Mouse (Mus musculus) Patski (cell line): ENCODE results near the gene Rpl14. TPM values are rescaled to one million over a fixed set of nuclear protein-coding genes. Genes with fewer than 3 reads are reported as not detected.

Experiments used
- ATAC-seq: fragments of 100-300 bp; one replicate; pipeline ENCODE4 v1.8.0; 2021
- CTCF ChIA-PET: fragments of 350-600 bp; sonication (Branson Sonifier 250); formaldehyde crosslinking; loops from one replicate; lab custom pipeline; 2022; ENCODE audit warnings: inconsistent platforms; lab: Charles Lee
- POLR2A ChIA-PET: fragments of 350-600 bp; sonication (Branson Sonifier 250); formaldehyde crosslinking; loops from one replicate; lab custom pipeline; 2022; ENCODE audit warnings: antibody characterized with exemption, inconsistent platforms; lab: Charles Lee
- DNase-seq: peaks from one replicate; pipeline ENCODE4 v3.0.0-alpha.2; 2011; ENCODE audit warnings: low read depth, low spot score
- H3K27me3 ChIP-seq: fragments of 371-371 bp; one replicate; pipeline ENCODE4 v1.5.1; 2021
- CTCF ChIP-seq: fragments of 100-300 bp; IDR thresholded peaks from one replicate; pipeline ENCODE4 v1.5.1; 2021
- in situ Hi-C: fragments of 300-500 bp; cut with MboI; formaldehyde crosslinking; loops from 3 replicates; pipeline ENCODE4 v1.11.1; 2018; ENCODE audit warnings: low pct_unique_long_range_greater_than_20kb, mixed read lengths
- polyA plus RNA-seq: library from polyadenylated mRNA; unstranded; gene quantifications from one replicate; pipeline ENCODE4 v1.2.3, GENCODE M21; 2021

Rpl14 gene
- polyA plus RNA-seq, 1 experiment from 2014 or later = 525 TPM

- in situ Hi-C loops = no loop called here
- no peak for TF ChIP-seq CTCF
- DNase-seq (no peak), ATAC-seq (no peak)
- ChIA-PET CTCF (no interaction called here), POLR2A (no interaction called here)
- H3K27me3 ChIP-seq = peaks cover 10% of the 10 kb centered on the region
These were observed 29.0 kb upstream of the Rpl14 start for GRCm38 (mm10) chr9:120542241-120542640.

GRCm38 (mm10) chr9:120545994-120546393 is 25.2 kb upstream of the Rpl14 start:
- POLR2A ChIA-PET = no interaction called here
- TF ChIP-seq CTCF = no peak
- in situ Hi-C loops = no loop called here
- CTCF ChIA-PET = interaction anchor here (1.1 kb wide), 1 partner anchor 44 kb away, joined by 4 read pairs; no protein-coding TSS in a partner anchor
- peaks cover 4% of the 10 kb centered on the region for H3K27me3 ChIP-seq
- DNase-seq = no peak
- no peak for ATAC-seq

GRCm38 (mm10) chr9:120546482-120546881 is 24.8 kb upstream of the Rpl14 start:
- CTCF ChIA-PET = interaction anchor here (1.4 kb wide), 1 partner anchor 19 kb away, joined by 3 read pairs; no protein-coding TSS in a partner anchor
- H3K27me3 ChIP-seq = peaks cover 8% of the 10 kb centered on the region
- DNase-seq (no peak), ATAC-seq (no peak)
- in situ Hi-C loops = no loop called here
- POLR2A ChIA-PET = interaction anchor here (0.7 kb wide), 1 partner anchor 694 kb away, joined by 3 read pairs; no protein-coding TSS in a partner anchor
- TF ChIP-seq CTCF = no peak

GRCm38 (mm10) chr9:120547026-120547668 is 24.1 kb upstream of the Rpl14 start:
- ATAC-seq (peak; percentile 21), DNase-seq (no peak)
- in situ Hi-C loops = no loop called here
- ChIA-PET POLR2A (interaction anchor here (0.7 kb wide), 1 partner anchor 693 kb away, joined by 3 read pairs; no protein-coding TSS in a partner anchor), CTCF (interaction anchor here (1.3 to 1.4 kb wide), 2 partner anchors 19 to 356 kb away, joined by 3 read pairs; no protein-coding TSS in a partner anchor)
- peaks cover 13% of the 10 kb centered on the region for H3K27me3 ChIP-seq
- no peak for TF ChIP-seq CTCF

GRCm38 (mm10) chr9:120550778-120551177 is 20.5 kb upstream of the Rpl14 start:
- no peak for DNase-seq
- peaks cover 25% of the 10 kb centered on the region for H3K27me3 ChIP-seq
- ChIA-PET POLR2A (no interaction called here), CTCF (no interaction called here)
- in situ Hi-C loops = no loop called here
- TF ChIP-seq CTCF = no peak
- ATAC-seq = no peak

- ChIA-PET CTCF (no interaction called here), POLR2A (no interaction called here)
- peaks cover 20% of the 10 kb centered on the region for H3K27me3 ChIP-seq
- in situ Hi-C loops = no loop called here
- ATAC-seq (no peak), DNase-seq (no peak)
- no peak for TF ChIP-seq CTCF
These were observed 7.7 kb upstream of the Rpl14 start for GRCm38 (mm10) chr9:120563590-120563989.

GRCm38 (mm10) chr9:120564247-120564646 is 7.0 kb upstream of the Rpl14 start:
- no peak for TF ChIP-seq CTCF
- ChIA-PET POLR2A (no interaction called here), CTCF (interaction anchor here (1.0 kb wide), 1 partner anchor 61 kb away, joined by 3 read pairs; no protein-coding TSS in a partner anchor)
- H3K27me3 ChIP-seq = peaks cover 20% of the 10 kb centered on the region
- in situ Hi-C loops = no loop called here
- ATAC-seq = no peak
- no peak for DNase-seq

- no peak for ATAC-seq
- ChIA-PET CTCF (no interaction called here), POLR2A (no interaction called here)
- in situ Hi-C loops = loop anchor here (5.0 kb wide), 2 partner anchors 64 to 129 kb away; no protein-coding TSS in a partner anchor
- no peak for TF ChIP-seq CTCF
- DNase-seq = no peak
- H3K27me3 ChIP-seq = peaks cover 20% of the 10 kb centered on the region
These were observed 4.9 kb upstream of the Rpl14 start for GRCm38 (mm10) chr9:120566384-120566783.

GRCm38 (mm10) chr9:120568917-120569316 is 2.3 kb upstream of the Rpl14 start:
- TF ChIP-seq CTCF = no peak
- CTCF ChIA-PET = interaction anchor here (1.0 to 5.4 kb wide), 6 partner anchors 11 to 67 kb away, joined by 3 to 71 read pairs (median 5); no protein-coding TSS in a partner anchor
- DNase-seq = no peak
- H3K27me3 ChIP-seq = peaks cover 13% of the 10 kb centered on the region
- ATAC-seq = no peak
- POLR2A ChIA-PET = no interaction called here
- in situ Hi-C loops = loop anchor here (5.0 kb wide), 2 partner anchors 67 to 132 kb away; no protein-coding TSS in a partner anchor

- CTCF ChIA-PET = interaction anchor here (0.6 to 5.4 kb wide), 11 partner anchors 12 to 143 kb away, joined by 3 to 71 read pairs (median 4); no protein-coding TSS in a partner anchor
- in situ Hi-C loops = loop anchor here (5.0 kb wide), 2 partner anchors 68 to 133 kb away; no protein-coding TSS in a partner anchor
These were observed 1.4 kb upstream of the Rpl14 start for GRCm38 (mm10) chr9:120569721-120570333.

More at GRCm38 (mm10) chr9:120569721-120570333, 1.4 kb upstream of the Rpl14 start:
- POLR2A ChIA-PET = interaction anchor here (0.6 to 0.7 kb wide), 2 partner anchors 626 to 1719 kb away, joined by 3 read pairs; no protein-coding TSS in a partner anchor
- no peak for ATAC-seq
- peaks cover 13% of the 10 kb centered on the region for H3K27me3 ChIP-seq
- DNase-seq = no peak
- peak; percentile 73 for TF ChIP-seq CTCF
